11 mouse cellular contexts compared by ENCODE assay signal in genomic region chr17:71088991-71089434, GRCm38 (mm10).
DNase-seq lines count a peak whose midpoint lies in the region; ATAC-seq and TF ChIP-seq lines count a peak whose summit lies in the region.
"Had no signal": no experiment of that assay in that cellular context is flagged by ENCODE, and none has a peak within 500 bp of the region (broad histone marks: within the 10 kb centered on the region; RNA-seq: fewer than 3 reads in every experiment).

No protein-coding gene starts in this region.

- WGBS in lung, adult 2 months, result 35% methylated on average over 9 of the region's 9 CpGs
- 47% methylated on average over 9 of the region's 9 CpGs for WGBS in stomach, embryonic 14.5 days

- no peak for TF ChIP-seq CTCF in lung, adult 2 months (IDR thresholded peaks at IDR 0.05; ENCODE audit: insufficient read depth, low read length)

- H3K27ac ChIP-seq in stomach, embryonic 14.5 days (ENCODE audit: low read length), result no peak overlapping the region
- H3K27ac ChIP-seq: limb, embryonic 15.5 days had no signal

- H3K4me3 ChIP-seq in lung, adult 2 months (replicated peaks; ENCODE audit: extremely low read depth, low read depth, low read length), result no peak overlapping the region
- no peak overlapping the region for H3K4me3 ChIP-seq in stomach, embryonic 14.5 days (ENCODE audit: low read depth, low read length)
- H3K4me3 ChIP-seq: limb, embryonic 15.5 days had no signal

- peaks cover 24% of the 10 kb centered on the region for H3K4me1 ChIP-seq in lung, adult 2 months (ENCODE audit: control insufficient read depth, insufficient read depth, low read length)
- H3K4me1 ChIP-seq in stomach, embryonic 14.5 days (ENCODE audit: control insufficient read depth, insufficient read depth, low read length), result no peaks in the 10 kb centered on the region

- TF ChIP-seq POLR2A in lung, adult 2 months (IDR thresholded peaks at IDR 0.05; ENCODE audit: borderline replicate concordance, extremely low read depth, low read depth, low read length), result peak; percentile 15; the same call in 1 of the 2 replicates

- no peaks in the 10 kb centered on the region for H3K36me3 ChIP-seq in stomach, embryonic 14.5 days (ENCODE audit: control insufficient read depth, insufficient read depth, low read length)
- H3K36me3 ChIP-seq: limb, embryonic 15.5 days had no signal

- ATAC-seq in granulocyte monocyte progenitor cell, adult 5-6 weeks (replicated peaks; ENCODE audit: poor library complexity, severe bottlenecking), result peak; percentile 14; the same call in 1 of the 2 replicates
- peak; percentile 50; the same call in 1 of the 2 replicates for ATAC-seq in stomach, embryonic 14.5 days (ENCODE audit: insufficient number of reproducible peaks, insufficient read depth, low FRiP score, low read depth)

- peak; percentile 80 for DNase-seq in heart, adult 11 months
- no peak for DNase-seq in heart, postnatal 4 days
- peak; percentile 65 for DNase-seq in lung, adult 2 months
- no peak for DNase-seq in thymus, postnatal 36 days
- no peak for DNase-seq in adipocyte (ENCODE audit: low spot score)
- no peak for DNase-seq in left cerebral cortex, adult 8-10 months (ENCODE audit: low spot score in 2 of 2)
- DNase-seq: cerebellum, postnatal 14 days; gastrocnemius, postnatal 10 days had no signal

- H3K27me3 ChIP-seq in stomach, embryonic 14.5 days (ENCODE audit: control insufficient read depth, insufficient read depth, low read length), result no peaks in the 10 kb centered on the region
- H3K27me3 ChIP-seq: limb, embryonic 15.5 days had no signal

- H3K9me3 ChIP-seq in stomach, embryonic 14.5 days (ENCODE audit: control insufficient read depth, low read depth, low read length), result no peaks in the 10 kb centered on the region
- H3K9me3 ChIP-seq: limb, embryonic 15.5 days had no signal

- no peak overlapping the region for H3K9ac ChIP-seq in stomach, embryonic 14.5 days (replicated peaks; ENCODE audit: low read depth, low read length)
- H3K9ac ChIP-seq: limb, embryonic 15.5 days had no signal

- H3K4me2 ChIP-seq in stomach, embryonic 14.5 days (replicated peaks; ENCODE audit: low read depth, low read length), result no peak overlapping the region
- H3K4me2 ChIP-seq: limb, embryonic 15.5 days had no signal

Comparison
In these comparisons a context has a peak if more than half of its experiments do, and no peak if none do; other contexts are left out.
1. DNase-seq: peak in heart, adult 11 months (single experiment) and lung, adult 2 months (single experiment); none in heart, postnatal 4 days (single experiment), thymus, postnatal 36 days (0 of 2), adipocyte (single experiment) and left cerebral cortex, adult 8-10 months (0 of 2).